Mouse (Mus musculus) lung, embryonic 15.5 days (tissue): Measurements from ENCODE around the gene Gm10073. TPM values are rescaled to one million over a fixed set of nuclear protein-coding genes. Genes with fewer than 3 reads are reported as not detected.
"Not testable (repeated sequence)": the region's sequence is repeated elsewhere in the genome, so short reads cannot be mapped to it uniquely, and the experiment has no call there.

ENCODE experiments used
- ATAC-seq: fragments of 200-750 bp; cut with Nextera tagmentation; 2 replicates; pipeline ENCODE4 v1.8.0; 2017; ENCODE audit warnings: moderate number of reproducible peaks, borderline replicate concordance; ENCODE audit not compliant: low FRiP score, low TSS enrichment; ENCODE audit errors: extremely low read depth
- H3K27ac ChIP-seq: fragments of 300-500 bp; sonication (generic); 2 replicates; pipeline ENCODE4 v1.5.1; 2015; ENCODE audit warnings: moderate library complexity, mild to moderate bottlenecking, inconsistent platforms
- H3K27me3 ChIP-seq: fragments of 300-500 bp; sonication (generic); 2 replicates; pipeline ENCODE4 v1.6.1; 2015; ENCODE audit warnings: inconsistent platforms
- H3K36me3 ChIP-seq: fragments of 300-500 bp; sonication (generic); 2 replicates; pipeline ENCODE4 v1.6.1; 2015; ENCODE audit warnings: inconsistent platforms
- H3K4me1 ChIP-seq: fragments of 300-500 bp; sonication (generic); 2 replicates; pipeline ENCODE4 v1.6.1; 2015; ENCODE audit warnings: inconsistent platforms
- H3K4me2 ChIP-seq: fragments of 300-500 bp; sonication (generic); 2 replicates; pipeline ENCODE4 v1.6.1; 2015; ENCODE audit warnings: inconsistent platforms, mild to moderate bottlenecking, moderate library complexity
- H3K4me3 ChIP-seq: fragments of 300-500 bp; sonication (generic); 2 replicates; pipeline ENCODE4 v1.5.1; 2015; ENCODE audit warnings: mild to moderate bottlenecking, inconsistent platforms
- H3K9ac ChIP-seq: fragments of 300-500 bp; sonication (generic); 2 replicates; pipeline ENCODE4 v1.6.1; 2015; ENCODE audit warnings: inconsistent platforms
- H3K9me3 ChIP-seq: fragments of 300-500 bp; sonication (generic); 2 replicates; pipeline ENCODE4 v1.6.1; 2016; ENCODE audit warnings: inconsistent platforms
- WGBS: fragments of 180-500 bp; shearing (Covaris S2); methylation state at CpG from one replicate; pipeline ENCODE4 v1.1.7; 2015; 5-methylcytosine and 5-hydroxymethylcytosine counted together
- polyA plus RNA-seq: library from polyadenylated mRNA; unstranded; fragments of >200 nt; fragmentation: Nextera tagmentation; extraction: Ambion mirVana; gene quantifications from 2 replicates; pipeline ENCODE4 v1.2.1, GENCODE M21; 2015

The Gm10073 gene
- polyA plus RNA-seq, 1 experiment from 2014 or later: 9.0 TPM

- no peaks in the 10 kb centered on the region for H3K27me3 ChIP-seq
Observed at GRCm38 (mm10) chr8:106592458-106592857, 19.2 kb upstream of the Gm10073 start.

GRCm38 (mm10) chr8:106588443-106589431, 15.5 kb upstream of the Gm10073 start:
- Histone ChIP-seq H3K4me1 (peaks cover 14% of the 10 kb centered on the region), H3K27ac (no peak overlapping the region), H3K4me3 (no peak overlapping the region), H3K4me2 (no peak overlapping the region), H3K27me3 (no peaks in the 10 kb centered on the region), H3K9me3 (no peaks in the 10 kb centered on the region), H3K36me3 (no peaks in the 10 kb centered on the region), H3K9ac (no peak overlapping the region)
- ATAC-seq: no peak
- 33% methylated on average over 3 of the region's 3 CpGs for WGBS

More at GRCm38 (mm10) chr8:106592458-106592857, 19.2 kb upstream of the Gm10073 start:
- H3K9ac ChIP-seq: no peak overlapping the region
- no peaks in the 10 kb centered on the region for H3K9me3 ChIP-seq
- H3K27ac ChIP-seq: no peak overlapping the region
- 33% methylated on average over 3 of the region's 3 CpGs for WGBS
- H3K4me3 ChIP-seq: no peak overlapping the region
- no peak for ATAC-seq
- no peaks in the 10 kb centered on the region for H3K4me1 ChIP-seq
- H3K4me2 ChIP-seq: no peak overlapping the region
- H3K36me3 ChIP-seq: no peaks in the 10 kb centered on the region

GRCm38 (mm10) chr8:106586896-106587295, 13.6 kb upstream of the Gm10073 start:
- H3K9me3 ChIP-seq: no peaks in the 10 kb centered on the region
- ATAC-seq: no peak
- H3K4me3 ChIP-seq: no peak overlapping the region
- H3K4me1 ChIP-seq: peaks cover 14% of the 10 kb centered on the region
- H3K27ac ChIP-seq: no peak overlapping the region
- no peaks in the 10 kb centered on the region for H3K27me3 ChIP-seq
- WGBS: 79% methylated on average over 8 of the region's 8 CpGs
- no peak overlapping the region for H3K4me2 ChIP-seq
- no peak overlapping the region for H3K9ac ChIP-seq
- no peaks in the 10 kb centered on the region for H3K36me3 ChIP-seq

- Histone ChIP-seq H3K4me3 (no peak overlapping the region), H3K36me3 (no peaks in the 10 kb centered on the region), H3K4me2 (no peak overlapping the region), H3K27ac (peak overlapping the region; percentile 85; the same call in 1 of the 2 replicates), H3K9ac (no peak overlapping the region), H3K9me3 (no peaks in the 10 kb centered on the region), H3K27me3 (no peaks in the 10 kb centered on the region), H3K4me1 (peaks cover 17% of the 10 kb centered on the region)
- no peak for ATAC-seq
- WGBS: 79% methylated on average over 3 of the region's 3 CpGs
Observed at GRCm38 (mm10) chr8:106585671-106586037, 12.4 kb upstream of the Gm10073 start.

GRCm38 (mm10) chr8:106584942-106585670, 11.8 kb upstream of the Gm10073 start:
- ATAC-seq: no peak

GRCm38 (mm10) chr8:106581344-106582088, 8.3 kb upstream of the Gm10073 start:
- peak; percentile 73; the same call in 1 of the 2 replicates for ATAC-seq
- 48% methylated on average over 6 of the region's 6 CpGs for WGBS
- no peak overlapping the region for H3K4me3 ChIP-seq
- H3K9ac ChIP-seq: no peak overlapping the region
- peaks cover 41% of the 10 kb centered on the region for H3K4me1 ChIP-seq
- no peak overlapping the region for H3K4me2 ChIP-seq
- H3K27ac ChIP-seq: peak overlapping the region; percentile 88
- no peaks in the 10 kb centered on the region for H3K9me3 ChIP-seq
- no peaks in the 10 kb centered on the region for H3K36me3 ChIP-seq
- no peaks in the 10 kb centered on the region for H3K27me3 ChIP-seq

More at GRCm38 (mm10) chr8:106584942-106585670, 11.8 kb upstream of the Gm10073 start:
- H3K36me3 ChIP-seq: no peaks in the 10 kb centered on the region
- no peaks in the 10 kb centered on the region for H3K9me3 ChIP-seq
- H3K9ac ChIP-seq: no peak overlapping the region
- H3K4me2 ChIP-seq: peak overlapping the region; percentile 16; the same call in 1 of the 2 replicates
- whole genome bisulfite sequencing: 35% methylated on average over 11 of the region's 11 CpGs
- peaks cover 17% of the 10 kb centered on the region for H3K4me1 ChIP-seq
- H3K27me3 ChIP-seq: no peaks in the 10 kb centered on the region
- peak overlapping the region; percentile 85 for H3K27ac ChIP-seq
- H3K4me3 ChIP-seq: no peak overlapping the region

- 60% methylated on average over 2 of the region's 2 CpGs for WGBS
- H3K4me3 ChIP-seq: no peak overlapping the region
- no peak overlapping the region for H3K27ac ChIP-seq
Observed at GRCm38 (mm10) chr8:106579510-106579909, 6.2 kb upstream of the Gm10073 start.

GRCm38 (mm10) chr8:106576849-106577555, 3.7 kb upstream of the Gm10073 start:
- Histone ChIP-seq H3K4me2 (no peak overlapping the region), H3K9me3 (no peaks in the 10 kb centered on the region), H3K4me3 (no peak overlapping the region), H3K27ac (peak overlapping the region; percentile 83), H3K9ac (no peak overlapping the region), H3K36me3 (no peaks in the 10 kb centered on the region), H3K4me1 (peaks cover 32% of the 10 kb centered on the region), H3K27me3 (no peaks in the 10 kb centered on the region)
- ATAC-seq: peak; percentile 83
- WGBS: 13% methylated on average over 6 of the region's 6 CpGs

More at GRCm38 (mm10) chr8:106579510-106579909, 6.2 kb upstream of the Gm10073 start:
- H3K4me1 ChIP-seq: peaks cover 29% of the 10 kb centered on the region
- no peaks in the 10 kb centered on the region for H3K36me3 ChIP-seq
- no peak overlapping the region for H3K9ac ChIP-seq
- no peaks in the 10 kb centered on the region for H3K9me3 ChIP-seq
- no peak overlapping the region for H3K4me2 ChIP-seq
- H3K27me3 ChIP-seq: no peaks in the 10 kb centered on the region
- no peak for ATAC-seq

- Histone ChIP-seq H3K27me3 (no peaks in the 10 kb centered on the region), H3K27ac (no peak overlapping the region), H3K9ac (no peak overlapping the region), H3K9me3 (no peaks in the 10 kb centered on the region), H3K4me3 (no peak overlapping the region), H3K36me3 (no peaks in the 10 kb centered on the region), H3K4me1 (peaks cover 31% of the 10 kb centered on the region), H3K4me2 (no peak overlapping the region)
- ATAC-seq: no peak
- 89% methylated on average over 4 of the region's 4 CpGs for WGBS
Observed at GRCm38 (mm10) chr8:106574283-106574682, 1.0 kb upstream of the Gm10073 start.

GRCm38 (mm10) chr8:106572175-106572574, 1.1 kb downstream of the Gm10073 start:
- not testable (repeated sequence) for H3K9ac ChIP-seq, H3K9me3 ChIP-seq, H3K36me3 ChIP-seq, H3K4me3 ChIP-seq, ATAC-seq, H3K27me3 ChIP-seq, H3K4me2 ChIP-seq
- H3K4me1 ChIP-seq: peaks cover 14% of the 10 kb centered on the region
- 55% methylated on average over 1 of the region's 1 CpGs for WGBS
- H3K27ac ChIP-seq: peak overlapping the region; percentile 31; the same call in 1 of the 2 replicates
